Mouse (Mus musculus) fat pad, adult 2 months (tissue): ENCODE results near the gene Fance.
"Not testable (repeated sequence)": the region's sequence is repeated elsewhere in the genome, so short reads cannot be mapped to it uniquely, and the experiment has no call there.

Experiments
- DNase-seq: peaks from one replicate; pipeline ENCODE4 v3.0.0-alpha.2; 2011; ENCODE audit warnings: low read depth, low spot score; ENCODE audit errors: extremely low read depth

Fance gene

DNA sequence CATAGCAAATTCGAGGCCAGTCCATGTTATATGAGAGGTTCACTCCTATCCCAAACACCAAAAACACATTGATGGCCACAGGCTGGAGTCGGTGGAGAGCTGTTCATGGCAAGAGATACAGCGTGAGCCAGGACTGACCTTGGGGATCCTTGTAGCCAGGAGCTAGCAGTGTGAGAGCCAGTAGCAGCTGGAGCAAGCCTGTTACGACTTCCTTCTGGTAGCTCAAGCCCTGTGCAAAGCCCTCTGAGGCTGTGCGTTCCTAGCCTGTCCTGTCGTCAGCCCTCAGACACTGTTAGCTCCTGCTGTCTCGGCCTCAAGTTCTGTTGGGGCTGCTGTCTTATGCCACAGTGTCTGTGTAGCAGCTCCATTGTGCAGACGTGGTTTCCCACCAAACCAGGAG lies 10.5 kb downstream of the Fance start:
- DNase-seq = no peak

GRCm38 (mm10) chr17:28324416-28324815 lies 11.1 kb downstream of the Fance start:
- DNase-seq = not testable (repeated sequence)

GRCm38 (mm10) chr17:28325751-28326150 lies 12.4 kb downstream of the Fance start:
- DNase-seq = no peak

DNA sequence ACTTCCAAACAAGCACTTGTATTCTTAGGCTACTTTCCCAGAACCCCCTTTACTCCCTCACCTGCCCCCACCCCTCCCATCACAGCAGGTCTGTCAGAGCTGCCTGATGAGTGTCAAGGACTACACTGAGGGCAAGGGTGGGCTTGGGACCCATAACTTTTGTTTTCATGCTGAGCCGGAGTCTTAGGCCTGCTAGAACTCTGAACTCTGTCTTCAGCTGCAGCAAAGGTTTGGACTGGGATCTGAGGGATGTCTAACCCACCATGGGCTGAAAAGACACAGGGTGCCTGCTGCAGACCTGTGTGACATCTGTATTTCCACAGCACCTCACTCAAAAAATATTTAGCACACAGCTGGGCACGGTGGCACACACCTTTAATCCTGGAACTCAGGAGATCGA lies 13.6 kb downstream of the Fance start:
- DNase-seq = no peak

GRCm38 (mm10) chr17:28327673-28328325 lies 14.5 kb downstream of the Fance start:
- DNase-seq = no peak

GRCm38 (mm10) chr17:28328366-28328928 lies 15.1 kb downstream of the Fance start, which contains the start of gene Rpl10a:
Rpl10a (plus strand) TSS chr17:28328471.
- DNase-seq = no peak

- no peak for DNase-seq
Observed at GRCm38 (mm10) chr17:28328946-28329345, 15.6 kb downstream of the Fance start.

- no peak for DNase-seq
Observed at GRCm38 (mm10) chr17:28329503-28330231, 16.3 kb downstream of the Fance start.

DNA sequence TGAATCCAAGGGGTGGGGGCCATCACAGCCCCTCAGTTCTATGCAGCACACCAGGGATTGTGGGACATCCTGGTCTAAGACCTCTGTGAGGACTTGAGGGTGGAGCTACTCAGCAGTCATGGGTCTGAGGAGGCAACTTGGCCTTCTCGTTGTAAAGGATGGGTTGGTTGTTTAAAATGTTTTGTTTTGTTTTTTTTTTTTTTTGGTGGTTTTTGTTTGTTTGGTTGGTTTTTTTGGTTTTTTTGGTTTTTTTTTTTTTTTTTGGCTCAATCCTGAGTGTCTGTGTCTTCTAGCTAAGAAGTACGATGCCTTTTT lies 16.9 kb downstream of the Fance start:
- DNase-seq = no peak

DNA sequence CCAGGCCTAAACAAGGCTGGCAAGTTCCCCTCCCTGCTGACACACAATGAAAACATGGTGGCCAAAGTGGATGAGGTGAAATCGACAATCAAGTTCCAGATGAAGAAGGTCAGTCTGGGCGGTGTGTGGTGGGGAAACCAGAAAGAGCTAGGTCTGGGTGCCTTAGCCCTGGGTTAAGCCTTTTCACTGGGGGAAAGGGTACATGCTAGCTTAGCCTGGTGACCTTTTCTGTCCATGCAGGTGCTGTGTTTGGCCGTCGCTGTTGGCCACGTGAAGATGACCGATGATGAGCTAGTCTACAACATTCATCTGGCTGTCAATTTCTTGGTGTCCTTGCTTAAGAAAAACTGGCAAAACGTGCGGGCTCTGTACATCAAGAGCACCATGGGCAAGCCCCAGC lies 17.3 kb downstream of the Fance start:
- DNase-seq = not testable (repeated sequence)

DNA sequence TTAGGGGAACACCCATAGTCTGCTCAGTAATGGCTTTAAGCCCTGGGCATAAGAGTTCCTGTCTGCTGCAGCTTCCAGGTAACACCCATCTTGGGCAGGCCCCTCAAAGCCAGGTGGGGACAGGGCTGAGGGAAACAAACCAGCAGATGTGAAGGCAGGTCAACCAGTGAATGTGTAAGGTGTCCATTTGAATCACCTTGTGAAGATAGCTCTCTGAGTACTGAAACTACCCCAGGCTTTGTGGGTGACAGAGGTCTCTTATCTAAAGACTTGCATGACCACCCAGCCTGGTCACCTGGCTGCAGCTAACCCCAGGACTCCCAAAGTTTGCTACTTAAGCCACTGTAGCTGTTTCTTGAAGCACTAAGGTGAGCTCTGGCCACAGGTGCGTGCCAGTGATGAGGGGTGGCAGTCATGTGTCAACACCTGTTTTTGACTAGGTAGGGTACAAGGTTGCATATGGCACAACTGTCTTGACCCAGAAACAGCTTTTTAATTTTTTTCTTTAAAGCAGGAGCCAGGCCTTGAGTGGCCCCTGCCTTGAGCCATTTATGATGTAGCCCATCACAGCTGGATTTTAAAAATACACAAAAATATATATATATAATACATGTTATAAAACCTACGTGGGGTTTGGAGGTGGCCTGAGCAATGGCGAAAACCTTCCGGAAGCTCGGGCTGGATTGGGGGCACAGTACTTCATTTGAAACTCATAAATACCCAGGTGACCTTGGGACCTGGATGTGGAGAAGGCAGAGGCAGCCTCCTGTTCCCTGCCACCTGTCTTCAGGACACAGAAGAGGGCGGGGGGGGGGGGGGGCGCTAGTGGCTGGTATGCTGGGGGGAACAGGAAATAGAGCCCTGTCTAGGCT lies 18.2 kb downstream of the Fance start:
- no peak for DNase-seq

DNA sequence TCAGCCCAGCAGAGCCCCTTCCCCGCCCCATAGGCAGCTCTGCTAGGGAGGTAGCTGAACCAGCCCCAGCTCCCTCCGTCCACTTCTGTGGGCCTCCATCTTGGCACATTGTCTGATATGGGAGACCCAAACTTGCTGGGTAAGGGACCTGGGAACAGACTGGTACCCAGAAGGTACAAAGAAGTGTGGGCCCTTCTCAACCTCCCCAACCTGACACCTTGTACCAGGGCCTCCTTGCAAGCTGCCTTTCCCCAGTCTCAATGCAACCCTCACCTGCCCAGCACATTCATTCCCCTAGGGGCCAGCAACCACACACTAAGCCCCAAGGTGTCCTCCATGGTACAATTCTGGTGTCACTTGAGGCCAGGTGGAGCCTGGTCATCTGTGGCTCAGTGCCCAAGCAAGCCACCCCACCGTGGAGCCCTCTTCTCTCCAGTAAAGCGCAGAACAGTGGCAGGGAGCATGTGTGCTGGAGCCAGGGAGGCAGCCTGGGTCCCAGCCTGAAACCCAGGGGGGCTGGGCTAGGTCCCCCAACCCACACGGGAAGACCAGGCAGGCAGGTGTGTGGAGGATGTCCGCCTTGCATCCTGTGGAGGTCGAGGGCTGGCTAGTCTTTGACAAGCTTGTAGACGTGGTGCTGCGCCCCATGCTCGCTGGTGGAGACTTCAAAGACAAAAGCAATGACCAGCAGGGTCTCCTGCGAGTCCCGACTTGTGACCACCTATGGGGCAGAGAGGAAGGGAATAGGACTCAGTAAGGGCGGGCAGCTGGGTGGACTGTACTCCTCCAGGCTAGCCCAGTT lies 19.0 kb downstream of the Fance start:
- no peak for DNase-seq

DNA sequence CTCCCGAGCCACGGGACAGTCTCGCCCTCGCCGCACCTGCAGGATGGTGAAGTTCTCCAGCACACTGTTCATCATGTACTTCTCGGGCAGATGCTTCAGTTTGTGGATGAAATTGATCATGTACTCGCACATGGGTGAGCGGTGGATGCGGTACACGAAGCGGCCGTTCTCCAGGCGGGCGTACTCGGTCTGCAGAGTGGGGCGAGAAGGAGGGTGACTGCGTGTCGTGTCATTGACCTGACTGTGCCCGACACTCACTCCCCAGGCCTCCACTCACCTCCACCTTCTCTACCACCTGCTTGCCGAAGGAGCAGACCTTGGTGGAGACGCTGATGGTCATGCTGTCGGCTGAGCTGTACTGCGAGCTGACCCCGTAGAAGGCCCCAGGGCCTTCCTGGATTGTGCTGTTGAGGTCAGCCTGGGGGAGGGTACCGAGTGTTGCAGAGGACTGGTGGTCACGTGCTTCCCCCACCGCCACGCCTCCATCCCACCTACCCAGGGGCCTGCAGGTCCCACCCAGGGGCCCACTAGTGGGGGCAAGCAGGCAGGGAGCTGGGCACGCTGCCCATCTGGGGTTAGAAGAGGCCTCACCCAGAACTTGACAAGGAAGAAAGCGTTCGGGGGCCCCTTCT lies 19.7 kb downstream of the Fance start:
- no peak for DNase-seq

- DNase-seq = no peak
Observed at GRCm38 (mm10) chr17:28335267-28335666, 21.9 kb downstream of the Fance start.

DNA sequence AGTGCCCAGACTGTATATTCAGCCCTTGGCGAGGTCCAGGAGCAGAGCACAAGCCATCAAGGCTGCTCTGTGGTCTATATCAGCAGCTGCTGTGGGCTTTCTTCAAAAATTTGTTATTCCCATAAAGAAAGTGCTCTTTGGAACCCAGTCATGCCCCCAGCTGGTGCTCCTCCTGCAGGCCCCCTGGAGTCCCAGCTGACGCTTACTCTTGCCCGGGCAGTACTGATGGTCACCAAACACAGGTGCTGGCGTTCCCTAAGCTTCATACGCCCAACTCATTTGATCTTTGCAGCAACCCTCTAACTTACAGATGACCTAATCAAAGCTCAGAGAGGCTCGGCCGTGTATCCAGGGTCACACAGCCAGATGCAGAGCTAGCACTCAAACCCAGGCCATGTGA lies 24.2 kb downstream of the Fance start:
- DNase-seq = no peak

DNA sequence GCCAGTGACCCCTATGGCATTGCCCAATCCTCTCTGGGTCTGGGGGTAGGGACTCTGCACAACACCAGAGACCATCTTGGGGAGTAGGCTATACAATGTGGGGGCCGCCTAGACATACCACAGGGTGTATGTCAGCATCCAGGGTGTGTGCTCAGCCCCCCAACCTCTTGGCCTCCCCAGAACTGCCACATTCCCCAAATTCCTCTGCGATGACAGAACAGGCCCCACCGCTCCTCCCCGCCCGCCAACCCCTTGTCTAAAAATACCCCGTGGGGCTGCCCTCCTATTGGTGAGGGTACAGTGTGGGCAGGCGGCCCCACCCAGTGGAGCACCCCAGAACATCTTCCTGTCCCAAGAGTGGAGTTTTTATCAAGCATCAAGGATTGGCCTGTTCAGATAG lies 27.3 kb downstream of the Fance start:
- no peak for DNase-seq

DNA sequence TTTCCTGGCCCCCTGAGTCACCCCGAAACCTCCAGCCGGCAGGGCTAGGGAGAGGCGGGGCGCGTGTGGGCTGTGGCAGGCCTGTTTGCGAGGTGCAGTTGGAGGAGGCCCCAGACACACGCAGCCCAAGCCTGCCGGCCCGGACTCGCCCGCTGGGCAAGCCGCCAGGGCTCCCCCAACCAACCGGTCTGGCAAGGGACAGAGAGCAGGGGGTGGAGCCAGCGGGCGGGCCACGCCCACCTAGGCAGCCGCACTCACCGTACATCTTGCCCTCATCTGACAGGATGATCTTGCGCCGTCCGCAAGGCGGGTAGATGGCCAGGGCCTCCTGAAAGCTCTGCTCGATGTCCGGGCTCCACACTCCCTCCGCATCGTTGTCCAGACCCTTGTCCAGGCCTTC lies 27.8 kb downstream of the Fance start:
- DNase-seq = no peak

DNA sequence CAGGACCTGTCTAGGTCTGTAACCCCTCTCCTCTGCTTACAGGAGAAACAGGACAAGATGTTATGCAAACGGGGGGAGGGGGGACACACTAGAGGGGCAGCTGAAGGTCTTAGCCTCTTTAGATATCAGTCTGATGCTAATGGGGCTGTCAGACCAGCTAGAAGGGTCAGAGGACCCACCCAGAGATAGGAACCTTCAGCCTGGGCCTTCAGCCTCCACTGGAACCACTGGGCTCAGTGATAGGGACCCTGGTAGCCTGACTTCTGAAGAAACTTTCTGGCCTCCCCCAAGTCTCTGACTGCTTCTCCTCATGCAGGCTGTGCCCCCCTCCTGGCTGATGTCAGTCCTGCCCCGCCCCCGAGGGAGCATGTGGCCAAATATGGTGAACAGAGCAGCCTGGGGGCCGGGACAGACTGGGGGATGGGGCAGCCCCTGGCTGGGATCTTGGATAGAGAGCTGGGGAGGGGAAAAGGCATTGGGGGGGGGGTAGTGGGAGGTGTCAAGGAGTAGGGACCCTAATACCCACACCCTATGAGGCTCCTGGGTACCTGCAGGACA lies 30.8 kb downstream of the Fance start:
- no peak for DNase-seq

DNA sequence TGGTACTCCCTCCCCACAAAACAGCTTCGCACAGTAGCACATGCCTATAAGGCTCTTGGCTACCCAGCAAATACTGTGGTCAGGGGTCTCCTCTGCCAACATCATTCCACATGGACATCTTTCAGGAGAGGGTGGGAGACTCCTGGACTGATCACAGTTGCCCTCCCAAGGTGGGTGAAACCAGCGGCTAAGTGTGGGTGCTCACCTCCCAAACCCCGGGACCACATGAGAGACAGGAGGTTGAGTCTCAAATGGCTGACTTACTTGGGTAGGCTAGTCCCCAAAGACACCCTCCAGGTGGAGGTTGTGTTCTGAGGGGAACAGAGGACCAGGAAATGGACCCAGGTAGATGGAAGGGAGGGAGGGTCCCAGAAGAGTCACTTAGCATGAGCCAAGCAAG lies 31.4 kb downstream of the Fance start:
- DNase-seq = no peak

DNA sequence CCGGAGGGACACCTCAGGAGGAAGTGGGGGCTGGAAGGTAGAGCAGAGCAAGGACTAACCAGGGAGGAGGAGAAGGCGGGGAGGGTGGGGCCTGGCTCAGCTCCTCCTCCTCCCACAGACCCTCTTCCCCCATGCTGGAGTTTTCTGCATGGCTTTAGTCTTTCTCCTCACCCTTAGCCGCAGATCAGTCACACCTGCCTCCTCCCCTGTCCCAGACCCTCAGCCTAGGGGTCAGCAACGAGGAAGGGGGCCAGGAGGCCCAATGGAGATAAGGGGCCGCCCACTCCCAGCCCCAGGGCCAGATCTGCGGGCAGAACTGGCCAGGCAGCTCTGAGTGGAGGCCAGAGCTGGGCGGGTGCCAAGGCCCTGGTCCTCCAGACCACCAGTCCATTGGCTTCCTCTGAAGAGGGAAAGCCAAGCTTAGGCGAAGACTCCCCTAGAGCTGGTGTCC lies 32.0 kb downstream of the Fance start:
- no peak for DNase-seq
